Mouse (Mus musculus): ENCODE measurements around the gene Pced1a.

DNA sequence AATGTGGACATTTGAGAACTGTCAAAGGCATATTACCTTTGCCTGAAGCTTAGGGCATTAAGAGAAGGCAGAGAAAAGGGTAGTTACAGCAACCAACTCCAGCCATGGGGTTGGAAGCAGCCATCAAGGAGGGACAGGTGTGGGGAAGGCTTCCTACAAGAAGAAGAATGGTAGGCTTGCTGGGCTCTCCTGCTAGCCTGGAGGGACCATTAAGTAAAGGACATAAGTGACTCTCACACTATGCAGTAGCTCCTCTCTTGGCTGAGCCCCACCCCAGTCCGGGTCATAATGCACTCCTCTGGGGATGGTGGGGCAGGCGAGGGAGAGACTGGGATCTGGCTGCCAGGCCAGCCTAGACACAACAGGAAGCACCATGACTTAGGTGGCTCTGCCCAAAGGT is 18.3 kb downstream of the Pced1a start, which contains the start of gene Tmem239:
- TF ChIP-seq CTCF (IDR thresholded peaks at IDR 0.05; ENCODE audit: borderline replicate concordance, insufficient read depth, low read depth, low read length) (no peak), POLR2A (IDR thresholded peaks at IDR 0.05; ENCODE audit: borderline replicate concordance, insufficient read depth, low read length) (no peak)

Measured in cerebellum, adult 2 months (tissue).